Mouse (Mus musculus): ENCODE measurements around the gene Ncoa1.
A peak's percentile ranks its signal among the peaks of the same experiment; 100 is the strongest.

The Ncoa1 gene

DNA sequence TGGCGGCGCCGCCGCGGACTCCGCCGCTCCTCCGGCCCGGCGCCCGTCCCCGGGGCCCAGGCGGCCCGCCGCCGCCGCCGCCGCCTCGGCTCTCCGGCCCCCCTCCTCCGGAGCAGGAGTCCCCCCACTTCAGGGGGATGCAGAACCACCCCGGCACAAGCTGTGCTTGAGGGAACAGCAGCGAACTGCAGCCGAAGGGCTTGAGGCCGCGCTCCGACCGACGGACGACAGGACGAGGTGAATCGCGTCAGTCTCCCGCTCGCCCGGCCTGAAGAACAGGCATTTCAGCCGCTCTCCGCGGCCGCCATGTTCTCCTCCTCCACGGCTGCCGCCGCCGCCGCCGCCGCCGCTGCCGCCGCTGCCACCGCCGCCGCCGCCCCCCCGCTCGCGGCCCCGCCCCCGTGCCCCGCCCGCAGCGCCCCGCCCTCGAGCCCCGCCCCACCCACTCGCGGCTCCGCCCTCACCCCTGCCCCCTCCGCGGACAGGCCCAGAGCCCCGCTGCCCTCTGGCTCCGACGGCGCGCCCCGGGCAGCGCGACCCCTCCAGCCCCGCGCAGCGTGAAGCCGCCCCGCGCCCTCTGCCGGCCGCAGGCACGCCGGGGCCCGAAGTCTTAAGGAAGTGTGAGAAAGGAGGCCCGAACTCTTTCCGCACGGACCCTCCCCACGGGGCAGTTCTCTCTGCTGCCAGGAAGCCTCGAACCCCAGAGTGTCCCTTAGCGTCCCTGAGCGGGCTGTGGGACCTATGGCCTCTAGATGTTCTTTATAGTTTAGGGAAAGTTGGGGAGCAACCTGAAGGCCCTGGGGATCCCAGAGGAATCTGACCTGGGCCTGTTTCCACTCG, at the start of gene Ncoa1:
Gene Ncoa1 (minus strand): TSS at position 351 of the 840 bp plus-strand sequence.
- DNase-seq (ENCODE audit: low spot score in 2 of 2), result peak; percentile 61 to 67

GRCm38 (mm10) chr12:4524546-4524945, 47.6 kb upstream of the Ncoa1 start:
- DNase-seq (ENCODE audit: low spot score in 2 of 2), result no peak

DNA sequence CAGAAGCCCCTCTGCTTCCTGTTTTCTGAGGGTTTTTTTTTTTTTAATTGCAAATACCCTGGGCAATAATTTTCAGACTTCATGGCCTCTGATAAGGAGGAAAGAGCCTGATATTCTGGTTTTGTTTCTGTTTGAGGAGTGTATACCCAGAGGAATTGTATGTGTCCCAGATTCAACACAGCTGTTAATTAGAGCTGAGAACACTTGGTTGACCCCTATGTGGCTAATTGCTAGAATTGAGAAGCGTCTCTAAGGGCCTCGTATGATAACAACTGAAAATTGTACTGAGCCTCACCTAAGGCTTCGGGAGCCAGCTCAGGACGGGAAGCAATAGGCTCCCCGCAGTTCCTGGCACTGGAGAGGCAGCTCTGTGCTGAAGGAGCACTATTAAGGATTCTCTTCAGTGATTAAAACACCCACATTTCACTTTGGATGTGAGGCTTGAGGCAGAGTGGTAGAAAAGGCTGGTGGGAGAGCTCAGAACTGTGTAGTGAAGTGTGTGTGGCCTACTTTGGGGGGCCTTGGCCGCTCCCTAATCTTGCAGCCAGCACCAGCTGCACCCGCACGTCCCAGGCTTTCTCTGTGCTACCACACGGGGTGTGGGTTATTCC, 46.8 kb upstream of the Ncoa1 start:
- DNase-seq (ENCODE audit: low spot score in 2 of 2), result peak; percentile 24 to 58

GRCm38 (mm10) chr12:4523208-4523607, 46.2 kb upstream of the Ncoa1 start:
- DNase-seq (ENCODE audit: low spot score in 2 of 2), result peak; percentile 44 to 53

GRCm38 (mm10) chr12:4518957-4519356, 42.0 kb upstream of the Ncoa1 start:
- no peak for DNase-seq (ENCODE audit: low spot score in 2 of 2)

DNA sequence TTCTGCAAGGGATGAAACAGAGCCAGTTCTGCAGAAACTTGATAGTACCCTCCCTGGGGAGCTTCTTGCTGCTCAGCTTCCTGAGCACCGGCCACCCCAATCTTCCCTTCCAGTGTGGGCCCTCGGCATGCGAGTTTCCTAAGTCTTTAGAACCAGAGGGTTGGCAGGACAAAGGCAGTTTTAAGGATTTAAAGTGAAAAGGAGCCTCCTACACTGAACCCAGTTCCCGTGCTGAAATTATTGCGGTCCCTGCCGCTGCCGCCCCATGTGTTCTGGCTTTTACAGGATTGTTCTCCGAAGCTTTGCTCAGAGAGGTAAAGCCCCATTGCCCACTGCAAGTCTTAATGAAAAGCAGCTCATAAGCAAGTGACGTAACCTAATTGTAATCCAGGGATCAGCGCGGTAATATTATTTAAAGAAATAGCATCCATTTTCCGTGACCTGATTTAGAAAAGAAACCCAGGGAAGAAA, 32.6 kb upstream of the Ncoa1 start:
- peak; percentile 46 to 53 for DNase-seq (ENCODE audit: low spot score in 2 of 2)

GRCm38 (mm10) chr12:4508182-4508581, 31.2 kb upstream of the Ncoa1 start:
- no peak for DNase-seq (ENCODE audit: low spot score in 2 of 2)

- DNase-seq (ENCODE audit: low spot score in 2 of 2), result no peak
Measured at GRCm38 (mm10) chr12:4507461-4507860, 30.5 kb upstream of the Ncoa1 start.

DNA sequence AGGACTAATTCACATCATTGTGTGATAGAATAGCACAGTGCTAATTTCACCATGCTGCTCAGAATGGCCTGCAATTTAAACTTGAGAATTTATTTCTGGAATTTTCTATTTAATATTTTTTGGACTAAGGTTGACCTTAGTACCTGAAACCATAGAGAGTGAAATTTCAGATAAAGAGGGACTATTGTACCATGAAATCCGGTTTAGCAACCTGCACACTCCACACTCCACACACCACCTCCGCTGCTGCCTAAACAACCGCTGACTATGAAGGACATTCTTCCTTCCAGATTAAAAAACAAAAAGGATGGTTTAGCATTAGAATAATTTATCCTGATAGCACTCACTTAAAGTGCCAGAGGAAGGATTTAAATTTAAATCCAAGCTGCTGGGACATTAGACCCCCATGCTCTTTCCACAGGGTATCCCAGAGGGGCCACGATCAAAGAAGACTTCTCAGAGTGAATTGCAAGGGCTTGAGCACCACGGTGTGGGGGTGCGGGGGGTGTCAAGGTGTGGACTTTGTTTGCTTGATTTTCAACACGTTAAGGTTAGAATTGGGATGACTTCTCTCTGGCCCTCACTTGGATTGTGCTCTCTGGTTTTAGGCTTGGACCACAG, 29.9 kb upstream of the Ncoa1 start:
- no peak for DNase-seq (ENCODE audit: low spot score in 2 of 2)

DNA sequence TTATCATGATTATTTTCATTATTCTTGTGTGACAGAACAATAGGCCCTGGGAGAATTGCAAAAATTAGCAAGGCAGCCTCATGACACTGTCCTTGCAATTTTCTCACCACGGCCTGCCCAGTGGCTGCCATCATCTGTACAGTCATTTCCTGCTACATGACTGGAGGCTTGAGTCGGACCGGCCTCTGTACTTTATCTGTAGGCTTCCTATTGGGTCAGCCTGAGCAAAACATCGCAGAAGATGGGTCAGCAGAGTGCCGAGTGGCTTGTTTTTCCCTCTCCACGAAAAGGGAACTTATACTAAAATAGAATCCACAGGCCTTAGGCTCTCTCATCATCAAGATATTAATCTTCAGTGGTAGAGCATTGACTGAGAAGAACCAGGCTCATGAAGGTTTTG, 28.3 kb upstream of the Ncoa1 start:
- no peak for DNase-seq (ENCODE audit: low spot score in 2 of 2)

GRCm38 (mm10) chr12:4503673-4504326, 26.8 kb upstream of the Ncoa1 start:
- DNase-seq (ENCODE audit: low spot score in 2 of 2), result no peak

DNA sequence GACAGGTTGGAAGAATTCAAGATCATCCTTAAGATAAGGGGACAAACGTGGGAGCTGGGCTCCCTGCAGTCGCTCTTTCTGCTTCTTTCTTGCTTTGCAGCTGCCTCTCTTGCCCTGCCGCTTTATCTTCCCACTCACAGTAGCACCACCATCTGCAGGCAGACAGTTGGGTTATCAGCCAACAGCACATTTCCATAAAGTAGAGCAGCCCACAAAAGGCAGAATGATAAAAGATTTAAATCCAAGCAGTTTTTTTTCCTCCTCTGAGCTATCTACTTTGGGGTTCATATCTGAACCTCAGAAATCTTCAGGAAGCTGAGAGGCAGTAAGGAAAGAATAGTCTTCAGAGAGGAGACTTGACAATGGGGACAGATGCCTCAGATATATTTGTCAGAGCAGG, 24.9 kb upstream of the Ncoa1 start:
- no peak for DNase-seq (ENCODE audit: low spot score in 2 of 2)

DNA sequence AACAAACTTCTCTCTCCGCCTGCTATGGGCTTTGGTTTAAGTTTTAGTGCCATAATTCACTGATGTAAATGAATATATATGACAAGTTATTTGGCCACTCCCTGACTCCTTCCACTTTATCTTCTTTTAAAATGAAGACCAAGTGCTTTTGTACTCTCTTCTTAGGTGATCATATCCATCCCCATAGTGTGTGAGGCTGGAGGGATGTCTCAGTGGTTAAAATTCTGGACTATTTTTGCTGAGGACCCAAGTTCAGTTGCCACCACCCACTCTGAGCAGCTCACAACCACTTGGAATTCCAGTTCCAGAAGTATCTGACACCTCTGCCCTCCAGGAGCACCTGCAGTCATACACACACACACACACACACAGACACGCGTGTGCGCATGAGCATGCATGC, 23.5 kb upstream of the Ncoa1 start:
- no peak for DNase-seq (ENCODE audit: low spot score in 2 of 2)

DNA sequence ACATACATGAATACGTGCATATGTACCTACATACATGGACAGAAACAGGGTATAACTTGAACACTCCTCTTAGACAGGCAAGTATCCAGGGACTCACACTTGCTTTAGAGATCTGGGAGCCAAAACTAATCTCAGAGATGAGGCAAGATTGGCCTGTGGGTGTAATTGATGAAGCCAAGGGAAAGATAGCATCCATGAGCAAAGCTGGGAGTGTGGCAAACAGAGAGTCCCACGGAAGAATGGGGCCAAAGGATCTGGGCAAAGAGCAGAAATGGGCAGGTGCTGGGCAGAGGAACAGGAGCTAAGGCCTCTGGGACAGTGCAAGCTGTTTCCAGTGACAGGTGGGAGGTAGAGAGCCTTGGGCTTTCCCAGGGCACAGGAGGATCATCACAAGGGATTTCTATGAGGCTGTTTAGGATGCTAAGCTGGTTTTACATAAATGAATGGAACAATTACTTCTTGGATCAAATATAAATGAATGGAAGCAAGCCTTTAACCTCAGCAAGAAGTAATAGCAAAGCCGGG, 22.7 kb upstream of the Ncoa1 start:
- no peak for DNase-seq (ENCODE audit: low spot score in 2 of 2)

- peak in 1 of 2 experiments; percentile 23 for DNase-seq (ENCODE audit: low spot score in 2 of 2)
Measured at GRCm38 (mm10) chr12:4488411-4488810, 11.4 kb upstream of the Ncoa1 start.

- DNase-seq (ENCODE audit: low spot score in 2 of 2), result no peak
Measured at GRCm38 (mm10) chr12:4483386-4483785, 6.4 kb upstream of the Ncoa1 start.

GRCm38 (mm10) chr12:4481687-4482086, 4.7 kb upstream of the Ncoa1 start:
- DNase-seq (ENCODE audit: low spot score in 2 of 2), result no peak

GRCm38 (mm10) chr12:4480250-4480649, 3.3 kb upstream of the Ncoa1 start:
- no peak for DNase-seq (ENCODE audit: low spot score in 2 of 2)

- no peak for DNase-seq (ENCODE audit: low spot score in 2 of 2)
Measured at GRCm38 (mm10) chr12:4479171-4479881, 2.3 kb upstream of the Ncoa1 start.

- no peak for DNase-seq (ENCODE audit: low spot score in 2 of 2)
Measured at GRCm38 (mm10) chr12:4477941-4478795, 1.2 kb upstream of the Ncoa1 start.
